ENCODE assay signal across 20 mouse cellular contexts in genomic region chr17:84027275-84027674, GRCm38 (mm10).
DNase-seq lines count a peak whose midpoint lies in the region; ATAC-seq and TF ChIP-seq lines count a peak whose summit lies in the region.
"Had no signal": no experiment of that assay in that cellular context is flagged by ENCODE, and none has a peak within 500 bp of the region (broad histone marks: within the 10 kb centered on the region; RNA-seq: fewer than 3 reads in every experiment).

No protein-coding gene starts in this region.

- ATAC-seq in kidney, embryonic 15.5 days (replicated peaks; ENCODE audit: low FRiP score) = no peak
- ATAC-seq in kidney, embryonic 16.5 days (ENCODE audit: low FRiP score, low TSS enrichment) = no peak
- ATAC-seq in intestine, embryonic 15.5 days = no peak
- no peak for ATAC-seq in forebrain, embryonic 16.5 days
- ATAC-seq: CD4-positive, CD25-positive, alpha-beta regulatory T cell, adult 4 months; hindbrain, postnatal 0 days; midbrain, embryonic 13.5 days had no signal

- no peak for TF ChIP-seq CTCF in small intestine, adult 2 months (IDR thresholded peaks at IDR 0.05; ENCODE audit: extremely low read depth, insufficient read length, insufficient replicate concordance, low read depth, low read length)

- H3K36me3 ChIP-seq in kidney, embryonic 15.5 days = no peaks in the 10 kb centered on the region
- no peaks in the 10 kb centered on the region for H3K36me3 ChIP-seq in kidney, embryonic 16.5 days (ENCODE audit: insufficient read depth, low read length)
- no peaks in the 10 kb centered on the region for H3K36me3 ChIP-seq in intestine, embryonic 15.5 days
- no peaks in the 10 kb centered on the region for H3K36me3 ChIP-seq in small intestine, adult 2 months (ENCODE audit: control insufficient read depth, insufficient read depth, low read length)
- no peaks in the 10 kb centered on the region for H3K36me3 ChIP-seq in forebrain, embryonic 16.5 days (ENCODE audit: control insufficient read depth, insufficient read depth)
- H3K36me3 ChIP-seq: forebrain, embryonic 10.5 days; G1E; midbrain, embryonic 13.5 days; neural tube, embryonic 15.5 days had no signal

- TF ChIP-seq POLR2A in small intestine, adult 2 months (IDR thresholded peaks at IDR 0.05; ENCODE audit: low read depth, low read length) = no peak

- H3K4me3 ChIP-seq in kidney, embryonic 15.5 days (replicated peaks) = no peak overlapping the region
- no peak overlapping the region for H3K4me3 ChIP-seq in kidney, embryonic 16.5 days (ENCODE audit: low read length)
- no peak overlapping the region for H3K4me3 ChIP-seq in intestine, embryonic 15.5 days (replicated peaks)
- no peak overlapping the region for H3K4me3 ChIP-seq in small intestine, adult 2 months (ENCODE audit: low read depth, low read length)
- H3K4me3 ChIP-seq in forebrain, embryonic 16.5 days (replicated peaks; ENCODE audit: low read length) = no peak overlapping the region
- H3K4me3 ChIP-seq: forebrain, embryonic 10.5 days; gastrocnemius, adult 2 months; midbrain, embryonic 13.5 days; neural tube, embryonic 15.5 days had no signal

- WGBS in kidney, embryonic 15.5 days = 57% methylated on average over 9 of the region's 9 CpGs
- 57% methylated on average over 9 of the region's 9 CpGs for WGBS in kidney, embryonic 16.5 days
- WGBS in intestine, embryonic 15.5 days = 61% methylated on average over 9 of the region's 9 CpGs
- WGBS in small intestine, adult 2 months = 49% methylated on average over 9 of the region's 9 CpGs
- 72% methylated on average over 9 of the region's 9 CpGs for WGBS in forebrain, embryonic 16.5 days

- H3K27me3 ChIP-seq in kidney, embryonic 15.5 days = no peaks in the 10 kb centered on the region
- no peaks in the 10 kb centered on the region for H3K27me3 ChIP-seq in kidney, embryonic 16.5 days (ENCODE audit: insufficient read depth, low read length)
- no peaks in the 10 kb centered on the region for H3K27me3 ChIP-seq in intestine, embryonic 15.5 days (replicated peaks)
- no peaks in the 10 kb centered on the region for H3K27me3 ChIP-seq in small intestine, adult 2 months (ENCODE audit: control insufficient read depth, insufficient read depth, low read length)
- H3K27me3 ChIP-seq in forebrain, embryonic 16.5 days (replicated peaks; ENCODE audit: control insufficient read depth, insufficient read depth, low read length) = 0 out of 2 replicates have a peak, but pooled peaks cover 2% of the 10 kb centered on the region

- no peak overlapping the region for H3K9ac ChIP-seq in kidney, embryonic 15.5 days
- no peak overlapping the region for H3K9ac ChIP-seq in kidney, embryonic 16.5 days (replicated peaks; ENCODE audit: low read length)
- no peak overlapping the region for H3K9ac ChIP-seq in intestine, embryonic 15.5 days
- H3K9ac ChIP-seq in forebrain, embryonic 16.5 days (replicated peaks; ENCODE audit: low read depth, low read length) = no peak overlapping the region
- H3K9ac ChIP-seq: midbrain, embryonic 13.5 days; neural tube, embryonic 15.5 days had no signal

- no peaks in the 10 kb centered on the region; the same call in 1 of the 2 replicates for H3K9me3 ChIP-seq in kidney, embryonic 15.5 days (replicated peaks)
- H3K9me3 ChIP-seq in kidney, embryonic 16.5 days (ENCODE audit: low read length) = no peaks in the 10 kb centered on the region; the same call in 1 of the 2 replicates
- H3K9me3 ChIP-seq in intestine, embryonic 15.5 days = no peaks in the 10 kb centered on the region
- 0 out of 2 replicates have a peak, but pooled peaks cover 2% of the 10 kb centered on the region for H3K9me3 ChIP-seq in forebrain, embryonic 16.5 days (ENCODE audit: control insufficient read depth, low read length)
- H3K9me3 ChIP-seq: midbrain, embryonic 13.5 days; neural tube, embryonic 15.5 days had no signal

- H3K27ac ChIP-seq in kidney, embryonic 15.5 days = peak overlapping the region; percentile 78; the same call in 1 of the 2 replicates
- H3K27ac ChIP-seq in kidney, embryonic 16.5 days (ENCODE audit: low read length) = no peak overlapping the region
- H3K27ac ChIP-seq in intestine, embryonic 15.5 days = peak overlapping the region; percentile 75
- H3K27ac ChIP-seq in small intestine, adult 2 months (ENCODE audit: insufficient read depth, low read depth, low read length) = peak overlapping the region; percentile 61
- no peak overlapping the region for H3K27ac ChIP-seq in forebrain, embryonic 16.5 days (ENCODE audit: low read length)
- H3K27ac ChIP-seq: gastrocnemius, adult 2 months; hindbrain, postnatal 0 days; macrophage; midbrain, embryonic 13.5 days; neural tube, embryonic 15.5 days had no signal

- H3K4me2 ChIP-seq in kidney, embryonic 15.5 days = no peak overlapping the region
- H3K4me2 ChIP-seq in kidney, embryonic 16.5 days (replicated peaks; ENCODE audit: low read depth, low read length) = no peak overlapping the region
- H3K4me2 ChIP-seq in intestine, embryonic 15.5 days (replicated peaks) = 0 out of 2 replicates have a peak overlapping the region, but pooled peaks have one; percentile 42
- H3K4me2 ChIP-seq in forebrain, embryonic 16.5 days (ENCODE audit: low read length) = no peak overlapping the region
- H3K4me2 ChIP-seq: midbrain, embryonic 13.5 days; neural tube, embryonic 15.5 days had no signal

- intact Hi-C loops in heart, postnatal 36 days (cut with DNase I) = loop anchor here (5.0 kb wide), 2 partner anchors 55 to 360 kb away; no protein-coding TSS in a partner anchor

- DNase-seq in R1 (ENCODE audit: low read depth, low spot score) = peak; percentile 74
- no peak for DNase-seq in layer of hippocampus, adult 18-20 months (ENCODE audit: low spot score in 2 of 2)
- DNase-seq in heart, postnatal 36 days = no peak
- DNase-seq: cerebellum, postnatal 10 days; gastrocnemius, adult 2 months; heart, postnatal 4 days; liver; spleen, adult 18-20 months had no signal

- H3K4me1 ChIP-seq in kidney, embryonic 15.5 days = peaks cover 47% of the 10 kb centered on the region
- H3K4me1 ChIP-seq in kidney, embryonic 16.5 days (ENCODE audit: insufficient read depth, low read length) = peaks cover 26% of the 10 kb centered on the region
- peaks cover 38% of the 10 kb centered on the region for H3K4me1 ChIP-seq in intestine, embryonic 15.5 days (replicated peaks)
- H3K4me1 ChIP-seq in small intestine, adult 2 months (ENCODE audit: control insufficient read depth, insufficient read depth, insufficient read length, low read length) = peaks cover 20% of the 10 kb centered on the region
- peaks cover 8% of the 10 kb centered on the region for H3K4me1 ChIP-seq in forebrain, embryonic 16.5 days (replicated peaks; ENCODE audit: control insufficient read depth, insufficient read depth, low read length)

Comparison
In these comparisons a context has a peak if more than half of its experiments do, and no peak if none do; other contexts are left out.
1. H3K27ac ChIP-seq: peak in kidney, embryonic 15.5 days (single experiment), intestine, embryonic 15.5 days (single experiment) and small intestine, adult 2 months (single experiment); none in kidney, embryonic 16.5 days (single experiment) and forebrain, embryonic 16.5 days (single experiment).